Mouse (Mus musculus): Measurements from ENCODE around the gene Dnm3.

GRCm38 (mm10) chr1:162186470-162187351, 291.1 kb downstream of the Dnm3 start:
- TF ChIP-seq ZC3H11A (IDR thresholded peaks at IDR 0.05; ENCODE audit: borderline replicate concordance, low read depth, low read length) (no peak), HCFC1 (IDR thresholded peaks at IDR 0.05; ENCODE audit: borderline replicate concordance, insufficient read depth, low read length) (no peak), MAFK (IDR thresholded peaks at IDR 0.05; ENCODE audit: insufficient read depth, low read depth, low read length) (no peak), ZNF384 (IDR thresholded peaks at IDR 0.05; ENCODE audit: low read depth, low read length) (no peak), CHD2 (IDR thresholded peaks at IDR 0.05; ENCODE audit: low read depth, low read length) (no peak)

Measured in ES-E14 (cell line).